Mouse (Mus musculus) lung, postnatal 0 days (tissue): Measurements from ENCODE around the gene Morn4.

Source experiments
- CTCF ChIP-seq: IDR thresholded peaks from 2 replicates; pipeline ENCODE4 v1.5.1; 2016; ENCODE audit warnings: antibody characterized with exemption, mild to moderate bottlenecking
- EP300 ChIP-seq: IDR thresholded peaks from 2 replicates; pipeline ENCODE4 v1.6.1; 2016; ENCODE audit warnings: antibody characterized with exemption, mild to moderate bottlenecking, control low read depth

GRCm38 (mm10) chr19:42072802-42073201, 13.4 kb downstream of the Morn4 start:
- peak; percentile 60 for TF ChIP-seq CTCF
- no peak for TF ChIP-seq EP300
